Mouse (Mus musculus) cerebellum, adult 9-11 months (tissue): ENCODE results near the gene Ndufa12.
A peak's percentile ranks its signal among the peaks of the same experiment; 100 is the strongest.

Experiments used
- DNase-seq: peaks from one replicate; pipeline ENCODE4 v3.0.0; 2022

Ndufa12 gene

DNA sequence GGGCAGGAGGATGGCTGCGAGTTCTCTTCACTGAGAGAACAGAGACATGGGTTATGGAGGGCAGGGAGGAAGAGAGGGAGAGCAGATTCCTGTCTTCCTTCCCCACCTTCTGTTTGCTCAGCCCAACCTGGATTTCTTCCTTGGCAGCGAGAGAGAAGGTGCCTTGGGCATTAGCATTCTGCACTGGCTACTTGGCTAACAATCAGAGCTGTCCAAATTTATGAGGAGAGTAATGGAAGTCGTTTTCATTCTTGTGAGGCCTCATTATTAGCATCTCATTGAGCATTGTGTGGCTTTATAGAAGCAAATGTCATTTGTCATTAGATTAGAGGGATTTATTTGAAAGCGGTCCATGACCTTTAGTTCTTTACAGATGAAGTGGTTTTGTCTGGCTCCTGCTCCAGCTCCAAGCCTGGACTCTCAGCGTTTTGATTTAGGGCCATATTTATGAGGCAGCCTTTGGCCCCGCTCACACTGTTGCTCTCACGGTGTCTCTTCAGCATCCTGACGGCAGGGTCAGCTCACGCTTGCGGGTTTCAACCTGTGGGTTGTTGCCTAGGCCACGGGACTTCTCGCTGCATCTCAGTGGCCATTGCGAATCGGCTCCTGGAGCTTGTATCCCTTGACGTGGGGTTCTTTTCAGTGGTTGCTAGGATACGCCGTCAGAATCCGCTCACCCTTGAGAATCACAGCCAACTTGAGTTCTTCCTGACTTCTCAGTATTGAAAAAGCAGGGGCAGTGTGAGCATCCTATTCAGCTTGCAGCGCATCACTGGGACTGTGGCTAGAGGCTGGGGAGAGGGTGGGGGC, 31.9 kb downstream of the Ndufa12 start:
- peak; percentile 31 for DNase-seq

DNA sequence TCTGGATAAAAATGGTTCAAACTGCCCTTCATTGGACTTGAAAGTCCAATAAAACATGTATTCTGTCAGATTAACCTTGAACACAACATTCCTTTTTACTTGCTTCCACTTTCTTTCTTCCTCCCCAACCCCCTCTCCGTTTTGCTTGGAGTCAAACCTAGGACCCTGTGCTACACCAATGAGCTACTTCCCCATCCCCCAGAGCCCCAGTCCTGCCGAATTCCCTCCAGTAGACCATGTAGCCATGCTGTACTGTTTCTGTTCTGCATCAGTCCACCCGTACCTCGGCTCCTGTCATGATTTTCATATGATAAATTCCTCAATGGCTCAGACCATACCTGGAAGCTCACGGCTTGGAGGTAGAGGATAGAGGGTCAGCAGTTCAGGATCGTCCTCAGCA, 32.5 kb downstream of the Ndufa12 start:
- no peak for DNase-seq

DNA sequence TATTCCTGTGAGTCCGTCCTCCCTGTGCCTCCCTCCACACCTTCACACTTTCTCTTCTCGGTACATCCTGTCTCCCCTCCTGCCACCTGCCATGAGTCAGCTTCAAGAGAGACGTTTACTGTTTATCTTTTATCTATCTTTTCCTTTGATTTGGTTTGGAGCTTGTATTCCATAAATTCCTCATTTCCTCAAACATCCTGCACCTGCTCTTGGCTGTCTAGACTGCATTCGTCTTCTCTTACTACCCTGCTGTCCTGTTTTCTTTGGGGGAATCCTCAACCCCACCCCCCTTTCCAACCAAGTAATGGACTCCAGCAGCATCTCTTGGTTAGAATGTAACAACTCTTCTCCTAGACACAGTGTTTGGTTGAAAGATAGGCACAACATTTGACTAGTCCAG, 36.7 kb downstream of the Ndufa12 start:
- DNase-seq: no peak

DNA sequence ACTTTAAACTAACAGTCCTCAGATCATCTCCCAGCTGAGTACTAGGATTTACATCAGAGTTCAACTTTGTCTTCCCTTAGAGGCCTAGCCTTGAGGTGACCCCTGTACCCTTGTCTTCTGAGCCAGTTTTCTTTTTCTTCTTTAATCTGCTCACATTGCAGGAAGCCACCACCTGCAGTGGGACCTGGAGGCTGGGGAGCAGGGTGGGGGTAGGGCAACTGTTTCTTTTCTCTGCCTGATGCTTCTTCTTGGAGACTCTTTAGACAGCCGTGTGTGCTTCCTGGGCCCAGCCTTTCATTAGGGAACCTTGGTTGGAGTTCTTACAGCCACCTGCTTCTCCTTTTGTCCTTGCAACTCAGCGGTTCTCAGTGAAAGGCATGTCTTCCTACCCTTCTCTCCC, 42.8 kb downstream of the Ndufa12 start:
- DNase-seq: no peak

DNA sequence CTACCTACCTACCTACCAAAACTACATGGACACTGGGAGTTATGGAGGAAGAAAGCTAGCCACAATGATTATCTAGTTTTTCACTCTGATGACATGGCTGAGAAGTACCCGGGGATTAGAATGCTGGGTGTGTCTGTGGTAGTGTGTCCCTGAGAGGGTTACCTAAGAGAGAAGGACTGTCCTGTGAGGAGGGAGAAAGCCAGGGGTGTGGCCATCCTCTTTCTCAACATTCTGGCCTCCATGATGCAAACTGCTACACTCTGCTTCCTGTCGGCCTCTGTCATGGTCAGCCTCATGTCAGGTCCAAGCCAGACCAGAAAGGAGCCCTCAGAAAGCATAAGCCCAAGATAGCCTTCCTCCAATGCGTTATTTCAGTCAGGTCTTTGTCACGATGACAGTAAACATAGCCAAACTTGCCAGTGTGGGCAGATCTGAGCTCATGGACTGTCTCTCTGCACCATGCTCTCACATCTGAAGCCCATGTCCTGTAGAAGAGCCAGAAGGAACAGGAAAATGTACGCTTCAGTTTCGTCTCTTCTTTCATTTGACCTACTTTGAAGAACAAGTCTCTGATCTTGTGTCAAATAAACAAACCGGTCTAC, 49.3 kb downstream of the Ndufa12 start:
- no peak for DNase-seq

DNA sequence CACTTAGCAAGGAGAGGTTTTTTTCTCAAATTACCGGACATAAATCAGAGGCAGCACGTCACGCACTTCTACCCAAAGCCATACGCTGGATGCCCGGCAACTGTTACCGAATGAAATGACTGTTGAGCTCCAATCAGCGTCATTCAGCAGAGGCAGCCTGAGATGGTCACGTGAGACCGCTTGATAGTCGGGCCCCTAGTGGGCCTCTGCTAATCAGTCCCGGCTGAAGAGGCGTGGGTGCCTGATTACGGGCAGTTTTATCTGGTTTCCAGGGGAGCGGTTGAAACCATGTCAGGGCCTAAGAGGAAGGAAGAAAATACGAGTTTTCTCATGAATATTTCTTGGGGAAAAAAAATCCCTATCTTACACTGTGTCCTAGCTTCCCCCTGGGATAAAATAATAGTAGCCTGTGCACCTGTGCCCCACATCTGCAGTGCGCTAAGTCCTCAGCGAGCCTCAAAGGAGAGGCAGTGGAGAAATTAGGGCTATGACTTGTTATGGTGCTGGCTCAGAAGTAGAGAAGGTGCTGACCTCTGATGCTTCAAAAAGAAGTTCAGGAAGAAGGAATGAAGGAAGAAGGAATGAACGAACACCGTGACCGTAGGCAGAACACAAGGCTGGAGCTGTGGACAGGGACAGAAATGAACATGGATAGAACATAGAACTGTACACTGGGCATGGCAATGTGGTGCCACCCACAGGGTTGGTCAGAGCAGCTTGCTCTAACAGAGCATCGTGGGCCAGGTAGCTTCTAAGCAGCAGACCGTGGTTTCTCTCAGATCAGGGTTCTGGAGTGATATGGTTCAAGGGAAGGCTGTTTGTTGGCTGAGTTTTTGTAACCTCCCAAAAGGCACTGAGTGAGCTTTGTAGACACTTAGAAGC, 51.3 kb downstream of the Ndufa12 start:
- DNase-seq: no peak

DNA sequence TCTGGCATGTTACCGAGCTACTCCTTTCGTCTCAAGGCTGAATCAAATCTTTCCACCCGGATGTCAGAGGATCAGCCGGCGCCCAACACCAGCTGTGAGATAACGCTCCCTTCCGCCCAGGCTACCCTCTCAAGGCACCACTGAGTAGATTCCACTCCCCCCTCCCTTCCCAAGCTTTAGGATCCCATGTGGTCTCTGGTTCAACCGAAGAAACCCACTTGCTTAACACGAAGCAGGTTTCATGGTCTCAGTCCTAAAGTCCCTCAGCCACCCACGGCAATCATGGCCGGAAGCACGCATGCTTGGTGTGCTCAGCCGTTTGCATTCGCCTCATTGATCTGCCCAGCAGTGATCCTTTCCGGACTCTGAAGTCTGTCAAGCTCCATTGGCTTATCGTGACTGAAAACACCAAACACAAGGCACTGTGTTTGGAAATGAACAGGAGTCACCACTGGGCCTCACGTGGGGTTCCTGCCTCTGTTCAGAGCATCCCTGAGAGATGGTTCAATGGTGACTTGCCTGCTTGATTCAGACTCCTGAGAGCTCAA, 54.8 kb downstream of the Ndufa12 start:
- no peak for DNase-seq

DNA sequence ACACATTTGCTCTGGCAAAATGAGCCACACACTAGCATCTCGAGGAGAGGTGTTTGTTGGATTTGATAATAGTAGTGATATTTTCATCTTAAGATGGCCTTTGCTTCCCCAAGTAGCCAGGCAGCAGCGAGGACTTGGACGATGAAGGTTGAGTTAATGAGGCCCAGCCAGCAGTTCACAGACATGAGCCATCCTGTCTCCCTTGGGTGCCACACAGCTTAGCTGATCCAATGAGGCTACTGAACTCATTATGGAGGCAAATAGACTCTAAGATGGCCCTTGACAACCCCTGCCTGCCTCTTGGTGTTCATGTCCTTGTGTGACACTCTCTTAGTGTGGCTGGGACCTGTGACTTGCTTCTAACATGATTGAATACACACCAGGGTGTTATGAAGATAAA, 56.2 kb downstream of the Ndufa12 start:
- DNase-seq: no peak

DNA sequence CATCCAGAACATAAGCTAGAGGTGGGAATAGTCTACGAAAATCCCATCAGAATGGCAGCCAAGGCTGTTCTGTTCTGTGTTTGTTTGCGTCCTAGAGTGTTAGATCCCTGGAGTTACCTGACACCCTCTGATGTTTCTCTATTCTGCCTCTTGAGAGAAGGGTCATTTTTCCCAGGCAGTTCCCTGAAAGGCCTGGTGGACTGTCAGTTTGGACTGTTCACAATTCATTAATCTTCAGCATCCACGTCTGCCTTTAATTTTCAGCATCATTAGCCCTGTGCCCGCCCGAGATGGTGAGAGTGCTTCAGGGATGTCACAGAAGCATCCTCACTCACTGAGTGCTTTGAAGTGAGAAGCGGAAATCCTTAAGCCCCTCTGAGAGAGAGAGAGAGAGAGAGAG, 57.2 kb downstream of the Ndufa12 start:
- DNase-seq: no peak

DNA sequence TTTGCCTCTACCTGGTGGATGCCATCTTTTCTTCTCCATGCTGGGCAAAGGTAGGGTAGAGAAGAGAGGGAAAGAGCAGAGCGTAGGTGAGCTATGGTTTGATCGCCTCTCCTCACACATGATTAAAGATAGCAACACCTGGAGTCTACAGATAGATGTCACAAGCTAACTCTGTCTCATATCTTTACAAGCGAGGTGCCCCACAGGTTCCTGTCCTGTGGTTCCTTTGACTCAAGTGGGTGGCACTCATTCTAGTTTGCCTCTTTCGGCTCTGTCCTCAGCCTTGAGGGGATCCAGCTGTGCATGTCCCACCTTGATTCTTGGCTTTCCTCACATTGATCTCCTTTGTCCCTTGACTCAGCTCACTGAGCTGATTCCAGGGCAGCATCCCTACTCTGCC, 58.0 kb downstream of the Ndufa12 start:
- no peak for DNase-seq

DNA sequence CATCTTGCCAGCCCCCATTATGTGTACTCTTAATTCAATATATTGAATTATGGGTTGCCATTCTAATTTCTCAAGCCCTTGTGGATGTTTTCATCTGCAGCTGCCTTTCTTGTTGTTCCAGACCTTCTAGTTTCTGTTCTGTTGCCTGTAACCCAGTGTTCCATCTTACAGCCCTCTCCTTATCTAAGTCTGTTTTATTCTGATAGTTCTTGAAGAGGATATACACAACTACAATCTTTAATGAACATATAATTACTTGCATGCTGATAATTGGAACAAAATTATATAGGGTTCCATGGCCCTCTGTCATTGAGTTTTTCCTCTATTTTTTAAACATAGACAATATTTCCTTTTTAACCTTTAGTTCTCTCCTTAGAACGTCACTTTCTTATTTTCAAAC, 62.0 kb downstream of the Ndufa12 start:
- DNase-seq: no peak

DNA sequence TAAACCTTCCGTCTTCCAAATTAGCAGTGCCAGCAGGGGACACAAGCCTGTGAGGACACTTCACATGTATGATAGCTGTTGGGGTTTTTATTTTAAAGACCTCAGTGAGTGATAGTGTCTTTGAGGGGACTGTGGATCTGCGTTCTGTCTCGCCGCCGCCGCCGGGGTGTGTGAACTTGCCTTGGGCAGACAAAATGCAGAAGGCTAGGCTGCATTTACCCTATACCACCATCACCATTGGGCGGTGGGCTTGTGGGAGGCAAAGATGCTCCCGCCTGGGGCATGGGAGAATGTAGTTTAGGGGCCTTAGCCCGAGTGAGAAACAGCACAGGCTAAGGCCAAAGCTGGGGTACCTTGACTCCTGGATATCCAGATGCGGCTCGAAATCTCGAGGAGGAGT, 64.1 kb downstream of the Ndufa12 start:
- DNase-seq: no peak

DNA sequence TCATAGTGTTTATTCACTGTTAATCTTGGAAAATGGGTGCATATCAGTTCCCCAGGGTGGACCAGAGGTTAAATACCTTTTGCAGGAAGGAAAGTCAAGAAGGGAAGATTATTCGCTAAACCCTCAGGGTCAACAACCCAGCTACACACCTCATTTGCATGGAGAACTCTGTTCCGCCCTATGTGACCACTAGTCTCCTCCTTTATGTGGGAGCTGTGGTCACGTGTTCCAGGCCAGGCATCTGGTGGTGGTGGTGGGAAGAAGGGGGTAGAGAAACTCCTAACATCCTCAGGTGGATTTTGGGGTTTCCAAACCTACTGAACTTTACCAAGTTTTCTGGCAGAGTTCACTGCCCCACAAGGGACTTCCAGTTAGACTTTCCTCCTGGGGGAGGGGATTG, 64.7 kb downstream of the Ndufa12 start:
- no peak for DNase-seq

DNA sequence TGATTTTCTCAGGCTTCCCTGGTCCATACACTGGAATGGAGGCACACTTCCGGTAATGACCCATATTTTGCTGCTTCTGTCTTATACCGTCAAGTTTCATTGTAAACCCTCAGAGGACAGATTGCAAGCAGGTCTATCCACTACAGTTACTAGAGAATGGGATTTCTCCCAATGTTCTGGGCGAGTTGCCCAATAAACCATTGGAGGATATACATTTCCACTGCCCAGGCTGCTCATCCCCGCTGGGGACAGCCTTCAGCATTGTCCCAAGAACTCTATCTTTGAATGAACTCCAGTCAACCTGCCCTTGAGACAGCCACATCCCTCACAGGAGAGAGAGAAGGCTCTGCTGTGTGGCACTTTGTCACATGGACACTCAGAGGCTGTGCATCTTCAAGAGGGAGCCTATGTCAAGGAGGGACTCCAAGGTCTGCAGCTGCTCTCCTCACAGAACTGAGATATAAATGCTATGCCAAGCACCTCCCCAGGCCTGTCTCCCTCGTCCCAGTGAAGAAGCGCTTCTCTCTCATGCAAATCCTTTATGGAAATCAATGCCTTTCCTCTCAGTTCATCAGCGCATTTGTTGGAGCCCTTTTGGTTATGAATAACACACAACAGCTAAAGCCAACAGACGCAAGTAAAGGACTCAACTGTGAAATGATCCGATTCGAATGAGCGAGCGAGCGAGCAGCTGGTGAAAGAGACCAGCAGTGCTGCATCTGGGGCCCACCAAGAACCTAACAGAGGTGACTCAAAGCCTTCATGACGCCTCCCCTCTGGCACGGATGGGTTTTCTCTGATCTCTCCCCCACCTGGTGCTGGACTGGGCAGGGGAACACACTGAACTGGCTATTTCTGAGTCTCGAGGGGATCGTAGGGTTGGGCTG, 67.4 kb downstream of the Ndufa12 start:
- peak; percentile 21 for DNase-seq
